Mouse (Mus musculus): ENCODE data around the gene Ccdc174. TPM values are rescaled to one million over a fixed set of nuclear protein-coding genes. Genes with fewer than 3 reads are reported as not detected.
"Not testable (repeated sequence)": the region's sequence is repeated elsewhere in the genome, so short reads cannot be mapped to it uniquely, and the experiment has no call there.

Gene Ccdc174
- total and polyA plus RNA-seq, 3 experiments: 13.7 to 23.5 (median 18.8) TPM

DNA sequence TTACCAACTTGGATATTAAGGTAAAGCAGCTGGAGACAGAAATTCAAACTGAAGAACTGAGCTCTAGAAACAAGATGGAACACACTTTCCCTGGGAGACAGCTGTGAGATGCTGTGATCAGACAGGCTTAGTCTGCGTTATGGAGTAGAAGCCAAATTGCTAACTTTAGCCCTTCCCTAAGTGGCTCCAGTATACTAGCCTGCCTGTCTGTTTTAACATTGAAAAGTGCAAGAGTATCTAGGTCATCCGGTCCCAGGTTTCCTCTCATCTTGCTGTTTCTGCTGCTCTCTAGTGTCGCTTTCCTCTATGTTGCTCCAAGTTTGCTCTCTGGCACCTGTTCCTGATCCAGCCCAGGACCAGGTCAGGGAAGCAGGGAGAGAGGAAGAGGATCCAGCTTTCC lies 18.9 kb downstream of the Ccdc174 start:
- DNase-seq (ENCODE audit: extremely low read depth): no peak
- dilution Hi-C loops (cut with MboI; ENCODE audit: extremely low pct_ligation_motif_present, extremely low pct_unique_long_range_greater_than_20kb, low sequenced_read_pairs): no loop called here
- H3K79me2 ChIP-seq (replicated peaks; ENCODE audit: control insufficient read depth, extremely low read depth, insufficient read depth, poor library complexity, severe bottlenecking): no peaks in the 10 kb centered on the region; the same call in 1 of the 2 replicates
- H3K4me2 ChIP-seq (ENCODE audit: insufficient read depth, low read depth, poor library complexity, severe bottlenecking): no peak overlapping the region
- TF ChIP-seq SMC3 (IDR thresholded peaks at IDR 0.05; ENCODE audit: low read depth, low read length) (no peak), MEF2A (IDR thresholded peaks at IDR 0.05; ENCODE audit: borderline replicate concordance, low read depth, low read length) (no peak), TBP (conservative IDR thresholded peaks at IDR 0.05; ENCODE audit: low read depth, low read length) (no peak), CHD1 (IDR thresholded peaks at IDR 0.05; ENCODE audit: low read depth, low read length) (no peak), PAX5 (IDR thresholded peaks at IDR 0.05; ENCODE audit: low read length) (no peak), JUND (conservative IDR thresholded peaks at IDR 0.05; ENCODE audit: low read depth, low read length) (no peak), E2F4 (IDR thresholded peaks at IDR 0.05; ENCODE audit: insufficient replicate concordance, low read depth, low read length) (no peak), KAT2A (IDR thresholded peaks at IDR 0.05; ENCODE audit: insufficient replicate concordance, low read length) (no peak), ZKSCAN1 (IDR thresholded peaks at IDR 0.05; ENCODE audit: borderline replicate concordance, low read depth, low read length) (no peak), SIN3A (IDR thresholded peaks at IDR 0.05; ENCODE audit: low read length) (no peak), HCFC1 (IDR thresholded peaks at IDR 0.05; ENCODE audit: low read depth, low read length) (no peak), CTCF (conservative IDR thresholded peaks at IDR 0.05 in 1 of 2, IDR thresholded peaks at IDR 0.05 in 1 of 2; ENCODE audit: low read depth in 2 of 2, low read length in 2 of 2) (no peak), ZNF384 (IDR thresholded peaks at IDR 0.05; ENCODE audit: low read depth, low read length) (no peak), ETS1 (conservative IDR thresholded peaks at IDR 0.05; ENCODE audit: low read depth, low read length) (no peak)
- H3K9ac ChIP-seq (ENCODE audit: insufficient read depth, low read depth): no peak overlapping the region
- no peaks in the 10 kb centered on the region for H3K9me3 ChIP-seq (replicated peaks; ENCODE audit: low read length)
- H3K27me3 ChIP-seq (replicated peaks): no peaks in the 10 kb centered on the region
- H3K27ac ChIP-seq (ENCODE audit: insufficient read depth, low read depth): no peak overlapping the region
- no peak overlapping the region for H3K4me3 ChIP-seq (replicated peaks in 1 of 3; ENCODE audit: low read depth in 2 of 3, low read length in 2 of 3, poor library complexity in 1 of 3)
- in situ Hi-C loops (cut with MboI; ENCODE audit: low pct_ligation_motif_present, low pct_unique_long_range_greater_than_20kb, low sequenced_read_pairs): no loop called here
- peaks cover 63 to 89% of the 10 kb centered on the region in 2 experiments for H3K36me3 ChIP-seq (replicated peaks in 1 of 2; ENCODE audit: control insufficient read depth in 1 of 2, insufficient read depth in 1 of 2, low read length in 1 of 2)
- H3K4me1 ChIP-seq (ENCODE audit: control insufficient read depth in 1 of 2, insufficient read depth in 2 of 2): peaks cover 0 to 2% of the 10 kb centered on the region in 2 experiments; a peak in 1 of 4 replicates

GRCm38 (mm10) chr6:91901505-91901904 lies 23.7 kb downstream of the Ccdc174 start:
- Histone ChIP-seq H3K4me1 (ENCODE audit: control insufficient read depth in 1 of 2, insufficient read depth in 2 of 2) (peaks cover 0 to 5% of the 10 kb centered on the region in 2 experiments; a peak in 1 of 4 replicates), H3K4me2 (ENCODE audit: insufficient read depth, low read depth, poor library complexity, severe bottlenecking) (no peak overlapping the region), H3K9ac (ENCODE audit: insufficient read depth, low read depth) (no peak overlapping the region), H3K27me3 (replicated peaks) (no peaks in the 10 kb centered on the region), H3K36me3 (replicated peaks in 1 of 2; ENCODE audit: control insufficient read depth in 1 of 2, insufficient read depth in 1 of 2, low read length in 1 of 2) (peaks cover 45 to 72% of the 10 kb centered on the region in 2 experiments), H3K4me3 (replicated peaks in 1 of 3; ENCODE audit: low read depth in 2 of 3, low read length in 2 of 3, poor library complexity in 1 of 3) (no peak overlapping the region), H3K9me3 (replicated peaks; ENCODE audit: low read length) (no peaks in the 10 kb centered on the region), H3K79me2 (replicated peaks; ENCODE audit: control insufficient read depth, extremely low read depth, insufficient read depth, poor library complexity, severe bottlenecking) (no peaks in the 10 kb centered on the region; the same call in 1 of the 2 replicates), H3K27ac (ENCODE audit: insufficient read depth, low read depth) (no peak overlapping the region)
- dilution Hi-C loops (cut with MboI; ENCODE audit: extremely low pct_ligation_motif_present, extremely low pct_unique_long_range_greater_than_20kb, low sequenced_read_pairs): no loop called here
- in situ Hi-C loops (cut with MboI; ENCODE audit: low pct_ligation_motif_present, low pct_unique_long_range_greater_than_20kb, low sequenced_read_pairs): loop anchor here (10.0 kb wide), 1 partner anchor 163 kb away; no protein-coding TSS in a partner anchor
- peak; percentile 77 for DNase-seq (ENCODE audit: extremely low read depth)
- TF ChIP-seq CHD2 (IDR thresholded peaks at IDR 0.05; ENCODE audit: low read length) (no peak), IRF4 (IDR thresholded peaks at IDR 0.05; ENCODE audit: low read depth, low read length) (0 out of 2 replicates have a peak, but pooled peaks have one; percentile 15), EP300 (IDR thresholded peaks at IDR 0.05; ENCODE audit: low read length) (0 out of 2 replicates have a peak, but pooled peaks have one; percentile 16), ZC3H11A (IDR thresholded peaks at IDR 0.05; ENCODE audit: low read depth, low read length) (peak; percentile 49), RAD21 (IDR thresholded peaks at IDR 0.05; ENCODE audit: low read depth, low read length) (peak; percentile 84), SMC3 (IDR thresholded peaks at IDR 0.05; ENCODE audit: low read depth, low read length) (peak; percentile 94), TCF12 (IDR thresholded peaks at IDR 0.05; ENCODE audit: low read depth, low read length) (no peak), NRF1 (IDR thresholded peaks at IDR 0.05; ENCODE audit: low read depth, low read length) (0 out of 2 replicates have a peak, but pooled peaks have one; percentile 17), CTCF (conservative IDR thresholded peaks at IDR 0.05 in 1 of 2, IDR thresholded peaks at IDR 0.05 in 1 of 2; ENCODE audit: low read depth in 2 of 2, low read length in 2 of 2) (peak; percentile 68 to 91)

DNA sequence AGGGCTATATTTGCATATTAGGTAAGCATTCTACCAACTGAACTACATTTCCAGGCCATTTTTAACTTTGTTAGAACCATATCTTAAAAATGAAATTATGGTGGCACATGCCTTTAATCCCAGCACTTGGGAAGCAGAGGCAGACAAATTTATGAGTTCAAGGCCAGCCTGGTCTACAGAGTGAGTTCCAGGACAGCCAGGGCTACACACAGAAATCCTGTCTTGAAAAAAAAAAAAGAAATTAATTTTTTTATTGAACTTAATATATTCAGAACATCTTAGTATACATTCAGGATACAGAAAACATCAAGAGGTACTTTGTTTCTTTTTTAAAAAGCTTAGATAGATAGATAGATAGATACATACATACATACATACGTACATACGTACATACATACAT lies 24.7 kb downstream of the Ccdc174 start, which contains the start of gene 4930590J08Rik:
TSS of gene 4930590J08Rik (plus strand) at position 301 of the 400 bp plus-strand sequence.
- H3K4me2 ChIP-seq (ENCODE audit: insufficient read depth, low read depth, poor library complexity, severe bottlenecking); DNase-seq (ENCODE audit: extremely low read depth); H3K4me1 ChIP-seq (ENCODE audit: control insufficient read depth in 1 of 2, insufficient read depth in 2 of 2); dilution Hi-C loops (cut with MboI; ENCODE audit: extremely low pct_ligation_motif_present, extremely low pct_unique_long_range_greater_than_20kb, low sequenced_read_pairs); H3K4me3 ChIP-seq (replicated peaks in 1 of 3; ENCODE audit: low read depth in 2 of 3, low read length in 2 of 3, poor library complexity in 1 of 3); H3K9me3 ChIP-seq (replicated peaks; ENCODE audit: low read length); H3K27ac ChIP-seq (ENCODE audit: insufficient read depth, low read depth); H3K27me3 ChIP-seq (replicated peaks); H3K9ac ChIP-seq (ENCODE audit: insufficient read depth, low read depth); H3K79me2 ChIP-seq (replicated peaks; ENCODE audit: control insufficient read depth, extremely low read depth, insufficient read depth, poor library complexity, severe bottlenecking): not testable (repeated sequence)
- H3K36me3 ChIP-seq (replicated peaks in 1 of 2; ENCODE audit: control insufficient read depth in 1 of 2, insufficient read depth in 1 of 2, low read length in 1 of 2): peaks cover 38 to 62% of the 10 kb centered on the region in 2 experiments
- in situ Hi-C loops (cut with MboI; ENCODE audit: low pct_ligation_motif_present, low pct_unique_long_range_greater_than_20kb, low sequenced_read_pairs): loop anchor here (10.0 kb wide), 1 partner anchor 162 kb away; no protein-coding TSS in a partner anchor

Data from CH12.LX (cell line).